Mouse (Mus musculus): ENCODE data around the gene Ak4.

DNA sequence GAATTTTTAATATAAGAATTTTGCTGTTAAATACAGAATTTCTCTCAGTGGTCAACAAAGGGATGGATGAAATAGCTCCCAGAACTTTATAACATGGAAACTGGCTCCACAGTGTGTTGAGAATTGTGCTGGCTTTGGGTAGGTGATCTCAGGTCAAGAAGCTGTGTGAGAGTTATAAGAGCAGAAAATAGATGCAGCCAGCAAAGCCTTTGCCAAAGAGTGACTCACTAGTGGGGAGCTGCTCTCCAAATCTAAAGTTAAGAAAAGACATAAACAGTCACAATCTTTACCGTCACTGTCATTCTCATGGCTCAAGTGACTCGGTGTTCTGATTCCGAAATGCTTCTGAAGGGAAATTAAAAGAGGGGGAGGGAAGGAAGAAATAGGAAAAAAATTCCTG, 53.7 kb downstream of the Ak4 start:
- no peak for TF ChIP-seq CTCF (IDR thresholded peaks at IDR 0.05; ENCODE audit: low read depth, low read length)
- no peak for TF ChIP-seq POLR2A (IDR thresholded peaks at IDR 0.05; ENCODE audit: extremely low read depth, insufficient read depth, low read length)
